Mouse (Mus musculus) right cerebral cortex, adult 2 months (tissue): ENCODE data around the gene Pgs1.

Source experiments
- DNase-seq, 2 experiments: peaks; one replicate each; pipeline ENCODE4 v3.0.0; 2021 to 2022; ENCODE audit warnings: low spot score in 2 of 2

The Pgs1 gene

DNA sequence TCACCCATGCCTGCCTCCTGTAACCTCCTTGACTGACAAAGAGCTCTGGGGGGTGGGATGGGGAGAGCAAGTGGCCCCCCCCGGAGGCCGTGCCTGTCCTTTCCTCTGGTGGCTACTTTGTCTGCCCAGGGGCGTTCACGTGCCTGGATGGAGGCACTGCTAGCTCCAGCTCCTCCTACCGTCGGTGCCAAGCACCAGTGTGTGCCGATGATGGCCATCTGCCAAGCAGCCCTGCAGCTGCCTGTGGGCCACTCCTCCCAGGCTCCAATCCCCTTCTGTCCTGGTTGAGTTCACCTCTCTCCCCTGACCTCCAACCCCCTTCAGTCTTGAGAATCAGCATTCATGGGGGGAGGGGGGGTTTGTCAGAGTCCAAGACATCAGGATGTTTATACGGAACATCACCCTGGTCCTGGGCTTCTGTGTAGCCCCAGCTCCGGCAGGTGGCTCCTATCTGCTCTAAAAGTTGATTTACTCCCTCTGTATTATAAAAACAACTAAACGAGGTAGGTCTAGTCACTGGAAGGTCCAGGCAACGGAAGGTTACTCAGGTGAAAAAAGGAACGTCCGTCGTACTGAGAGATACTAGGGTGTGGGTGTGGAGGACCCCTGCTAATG, 57.3 kb downstream of the Pgs1 start:
- peak; percentile 23 to 37 for DNase-seq

DNA sequence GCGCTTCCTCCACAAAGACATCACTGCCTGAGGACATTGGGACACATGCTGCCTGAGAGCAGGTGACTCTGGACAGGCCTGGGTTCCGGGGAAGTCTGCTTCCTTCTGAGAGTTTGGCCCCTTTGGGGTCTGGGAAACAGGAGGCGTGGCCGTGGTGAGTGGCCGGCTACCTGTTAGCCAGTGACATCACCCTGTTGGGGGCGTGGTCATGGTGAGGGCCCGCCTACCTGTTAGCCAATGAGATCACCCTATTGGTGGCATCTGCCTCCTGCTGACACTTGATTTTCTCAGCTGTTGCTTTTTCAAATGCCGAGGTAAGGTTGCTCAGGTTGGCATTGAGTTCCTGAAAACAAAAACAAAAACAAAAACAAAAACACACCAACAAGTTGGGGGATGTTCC, 63.5 kb downstream of the Pgs1 start:
- no peak for DNase-seq

DNA sequence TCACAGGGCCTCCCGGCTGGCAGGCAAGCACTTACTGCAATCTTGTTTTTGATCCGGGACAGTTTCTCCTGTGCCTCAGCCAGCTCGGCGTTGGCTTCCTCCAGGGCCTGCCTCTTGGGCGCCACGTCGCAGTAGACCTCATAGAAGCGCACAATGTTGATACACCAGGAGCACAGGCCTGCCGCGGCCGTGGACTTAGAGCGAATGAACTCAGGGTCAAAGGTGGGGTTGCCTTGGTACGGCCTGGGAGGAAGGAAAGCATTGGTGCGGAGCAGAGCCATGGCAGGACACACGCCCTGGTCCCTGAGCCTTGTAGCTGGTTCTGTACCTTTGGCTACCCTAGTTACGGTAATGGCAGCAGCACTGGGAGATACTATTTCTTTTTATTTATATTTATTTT, 64.1 kb downstream of the Pgs1 start:
- DNase-seq: no peak

DNA sequence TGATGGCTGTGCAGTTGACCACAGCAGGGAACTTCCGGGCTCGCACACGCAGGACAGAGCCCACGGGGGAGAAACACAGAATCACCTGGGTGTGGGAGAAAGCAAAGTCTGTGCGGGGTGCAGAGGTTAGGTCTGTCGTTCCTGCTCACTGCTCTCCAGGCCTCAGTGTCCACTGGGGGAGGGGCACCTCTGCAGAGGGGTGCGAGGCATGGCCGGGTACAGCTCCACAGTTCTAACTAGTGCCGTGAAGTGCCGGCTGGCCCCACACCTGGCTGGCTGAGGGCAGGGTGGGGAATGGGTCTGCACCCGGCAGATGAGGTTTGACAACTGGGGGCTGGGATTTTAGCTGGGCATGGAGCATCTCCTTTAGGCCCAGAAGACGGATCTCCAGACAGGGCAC, 72.3 kb downstream of the Pgs1 start:
- DNase-seq: no peak

DNA sequence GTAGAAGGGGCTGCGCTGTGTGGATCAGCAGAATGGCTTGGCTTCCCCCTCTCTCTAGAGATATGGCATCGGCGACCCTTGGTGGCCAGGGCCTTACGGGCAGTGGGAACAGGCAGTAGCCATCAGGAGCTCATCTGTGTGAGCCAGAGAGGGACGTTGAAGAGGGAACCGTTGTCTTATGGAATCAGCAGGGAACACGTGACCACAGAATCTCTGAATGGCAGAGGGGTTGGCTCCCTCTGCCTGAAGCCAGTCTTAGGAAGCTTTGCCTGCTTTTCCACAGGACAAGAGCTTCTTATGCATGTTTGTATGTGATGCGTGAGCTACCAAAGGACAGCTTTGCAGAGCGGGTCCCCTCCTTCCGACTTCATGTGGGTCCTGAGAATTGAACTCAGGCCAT, 72.8 kb downstream of the Pgs1 start:
- DNase-seq: no peak

DNA sequence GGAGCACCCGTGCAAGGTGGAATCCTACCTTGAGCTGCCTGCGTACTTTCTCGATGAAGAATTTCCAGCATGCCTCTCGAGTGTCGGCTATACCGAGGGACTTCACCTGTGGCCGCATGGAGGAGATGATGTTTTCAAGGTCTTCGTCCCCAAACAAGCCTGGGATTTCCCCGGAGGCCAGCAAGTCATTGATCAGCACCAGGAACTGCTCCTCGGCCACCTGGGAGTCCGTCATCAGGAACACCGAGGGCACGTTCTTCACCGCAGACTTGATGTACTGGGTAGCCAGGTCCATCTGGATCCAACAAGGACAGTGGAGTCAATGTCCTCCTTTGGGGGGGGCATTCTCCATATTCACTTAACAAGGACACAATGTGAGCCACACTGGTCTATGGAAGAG, 73.9 kb downstream of the Pgs1 start:
- no peak for DNase-seq

DNA sequence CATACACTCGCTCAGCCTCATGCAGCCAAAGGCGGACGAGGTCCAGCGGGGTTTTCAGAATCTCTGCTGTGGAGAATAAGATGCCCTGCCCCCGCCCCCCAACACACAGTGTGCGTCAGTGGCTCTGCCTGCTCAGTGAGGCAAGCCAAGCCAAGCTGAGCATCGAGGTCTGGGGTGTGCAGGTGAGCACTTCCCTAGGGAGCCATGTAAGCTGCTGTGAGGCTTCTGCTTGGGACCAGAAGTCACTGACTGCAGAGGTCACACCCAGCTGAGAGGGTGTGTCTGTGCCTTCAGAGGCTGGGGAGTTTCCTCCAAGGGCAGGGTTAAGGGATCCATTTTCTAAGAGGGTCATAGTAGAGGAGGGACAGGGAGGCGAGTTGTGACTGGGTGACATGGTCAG, 81.5 kb downstream of the Pgs1 start:
- DNase-seq: no peak

DNA sequence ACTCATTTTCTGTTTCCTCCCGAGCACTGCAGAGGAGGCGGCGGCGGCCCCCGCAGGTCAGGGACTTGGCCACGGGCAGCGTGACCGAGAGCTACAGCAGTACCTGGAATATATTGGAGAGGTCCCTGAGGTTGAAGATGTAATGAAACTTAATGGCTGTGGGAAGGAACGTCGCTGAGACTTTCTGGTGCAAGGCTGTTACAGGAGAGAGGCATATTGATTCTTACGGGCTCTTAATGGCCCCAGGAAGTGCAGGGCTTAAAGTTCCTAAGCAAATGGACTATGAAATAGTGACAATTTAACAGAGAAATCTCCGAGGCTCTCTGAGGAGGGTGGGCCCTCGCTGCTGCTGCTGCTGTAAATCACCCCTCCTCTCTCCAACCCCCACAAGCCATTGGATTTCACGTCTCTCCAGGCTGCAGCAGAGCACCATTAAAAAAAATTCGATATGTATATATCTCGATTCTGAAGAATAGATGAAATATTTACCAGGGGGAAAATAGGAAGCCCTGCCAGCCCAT, 82.8 kb downstream of the Pgs1 start:
- no peak for DNase-seq

DNA sequence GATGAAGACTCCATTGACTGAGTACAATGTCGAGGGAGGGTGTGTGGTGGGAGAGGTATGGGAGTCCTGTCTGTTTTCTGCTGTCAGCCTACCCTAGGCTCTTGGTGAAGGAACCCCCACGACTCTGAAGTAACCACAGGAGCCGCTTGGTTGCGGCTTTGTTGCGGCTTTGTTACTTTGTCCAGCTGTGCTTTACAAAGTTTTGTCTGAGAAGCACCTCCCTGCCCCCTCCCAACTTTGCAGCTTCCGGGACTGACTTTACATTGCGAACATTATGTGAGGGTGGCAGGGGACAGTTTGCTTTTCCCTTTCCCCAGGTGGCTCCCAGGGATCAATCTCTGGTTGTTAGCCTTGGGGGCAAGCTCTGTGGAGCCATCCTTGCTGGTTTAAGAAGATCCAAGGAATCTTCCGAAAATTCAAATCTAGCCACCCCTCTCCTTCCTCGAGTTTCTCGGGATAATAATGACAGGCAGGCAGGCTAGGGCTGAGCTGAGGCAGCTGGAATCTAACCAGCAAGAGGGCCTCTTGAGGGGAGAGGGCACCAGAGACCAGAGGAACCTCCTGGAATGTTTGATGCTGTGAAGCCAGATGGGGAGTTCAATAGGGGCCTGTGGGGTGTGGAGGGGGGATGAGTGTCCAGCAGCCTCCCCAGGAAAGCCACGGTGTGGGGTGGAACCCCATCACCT, 85.3 kb downstream of the Pgs1 start:
- no peak for DNase-seq
